Mouse (Mus musculus) NIH3T3 (cell line): Measurements from ENCODE around the gene Vat1l.
A peak's percentile ranks its signal among the peaks of the same experiment; 100 is the strongest.

Experiments
- DNase-seq: peaks from one replicate; pipeline ENCODE4 v3.0.0-alpha.2; 2012; ENCODE audit warnings: low read depth

Gene Vat1l

GRCm38 (mm10) chr8:114295749-114296067 is 90.3 kb downstream of the Vat1l start:
- DNase-seq, result no peak

GRCm38 (mm10) chr8:114298253-114298652 is 92.8 kb downstream of the Vat1l start:
- DNase-seq, result no peak

- DNase-seq, result no peak
These were observed 94.7 kb downstream of the Vat1l start for GRCm38 (mm10) chr8:114300072-114300471.

GRCm38 (mm10) chr8:114306296-114306695 is 100.9 kb downstream of the Vat1l start:
- peak; percentile 9 for DNase-seq

- DNase-seq, result no peak
These were observed 109.4 kb downstream of the Vat1l start for GRCm38 (mm10) chr8:114314669-114315325.

GRCm38 (mm10) chr8:114318161-114318560 is 112.7 kb downstream of the Vat1l start:
- DNase-seq, result no peak

- DNase-seq, result no peak
These were observed 116.7 kb downstream of the Vat1l start for GRCm38 (mm10) chr8:114322096-114322495.

GRCm38 (mm10) chr8:114331928-114332327 is 126.5 kb downstream of the Vat1l start:
- no peak for DNase-seq

GRCm38 (mm10) chr8:114332949-114333348 is 127.5 kb downstream of the Vat1l start:
- no peak for DNase-seq

- no peak for DNase-seq
These were observed 130.3 kb downstream of the Vat1l start for GRCm38 (mm10) chr8:114335721-114336120.

GRCm38 (mm10) chr8:114342276-114342675 is 136.9 kb downstream of the Vat1l start:
- no peak for DNase-seq

- DNase-seq, result no peak
These were observed 139.4 kb downstream of the Vat1l start for GRCm38 (mm10) chr8:114344789-114345188.

GRCm38 (mm10) chr8:114346045-114346444 is 140.6 kb downstream of the Vat1l start:
- DNase-seq, result no peak

GRCm38 (mm10) chr8:114351643-114352427 is 146.4 kb downstream of the Vat1l start:
- no peak for DNase-seq

- DNase-seq, result no peak
These were observed 155.1 kb downstream of the Vat1l start for GRCm38 (mm10) chr8:114360506-114360905.

GRCm38 (mm10) chr8:114363167-114363566 is 157.8 kb downstream of the Vat1l start:
- DNase-seq, result no peak

GRCm38 (mm10) chr8:114363656-114364055 is 158.2 kb downstream of the Vat1l start:
- DNase-seq, result no peak

GRCm38 (mm10) chr8:114369038-114369976 is 163.9 kb downstream of the Vat1l start:
- peak; percentile 64 for DNase-seq

- no peak for DNase-seq
These were observed 169.0 kb downstream of the Vat1l start for GRCm38 (mm10) chr8:114374390-114374789.

GRCm38 (mm10) chr8:114384189-114384588 is 178.8 kb downstream of the Vat1l start:
- no peak for DNase-seq

- no peak for DNase-seq
These were observed 182.1 kb downstream of the Vat1l start for GRCm38 (mm10) chr8:114387494-114387893.

- DNase-seq, result no peak
These were observed 185.2 kb downstream of the Vat1l start for GRCm38 (mm10) chr8:114390465-114391254.
